Mouse (Mus musculus): ENCODE measurements around the gene Tgfb1. TPM values are rescaled to one million over a fixed set of nuclear protein-coding genes. Genes with fewer than 3 reads are reported as not detected.

Tgfb1 gene
- 4.9 and 5.0 TPM in 2 replicates for polyA plus RNA-seq (2012; rRNA removed)

- TF ChIP-seq CTCF (IDR thresholded peaks at IDR 0.05; ENCODE audit: borderline replicate concordance, insufficient read depth, low read depth, low read length) (peak; percentile 27; the same call in 1 of the 2 replicates), POLR2A (IDR thresholded peaks at IDR 0.05; ENCODE audit: borderline replicate concordance, insufficient read depth, low read length) (no peak)
- 2% methylated on average over 55 of the region's 69 CpGs for WGBS
- DNase-seq = no peak
- Histone ChIP-seq H3K4me1 (ENCODE audit: control insufficient read depth, insufficient read depth, low read length) (peaks cover 3% of the 10 kb centered on the region; the same call in 1 of the 2 replicates), H3K27me3 (ENCODE audit: control insufficient read depth, insufficient read depth, low read length) (peaks cover 5% of the 10 kb centered on the region; the same call in 1 of the 2 replicates), H3K27ac (ENCODE audit: insufficient read depth, low read length) (no peak within 1 kb of the TSS), H3K4me3 (replicated peaks; ENCODE audit: insufficient read depth, low read depth, low read length) (peak within 1 kb of the TSS; percentile 46)
Measured at GRCm38 (mm10) chr7:25686680-25687531, at the start of gene Tgfb1. Gene Tgfb1, plus strand, starts transcription at chr7:25687002.

GRCm38 (mm10) chr7:25637099-25637498, 49.7 kb upstream of the Tgfb1 start:
- Histone ChIP-seq H3K4me1 (ENCODE audit: control insufficient read depth, insufficient read depth, low read length) (peaks cover 36% of the 10 kb centered on the region), H3K27ac (ENCODE audit: insufficient read depth, low read length) (no peak overlapping the region), H3K27me3 (ENCODE audit: control insufficient read depth, insufficient read depth, low read length) (no peaks in the 10 kb centered on the region), H3K4me3 (replicated peaks; ENCODE audit: insufficient read depth, low read depth, low read length) (no peak overlapping the region)
- TF ChIP-seq POLR2A (IDR thresholded peaks at IDR 0.05; ENCODE audit: borderline replicate concordance, insufficient read depth, low read length) = no peak
- no peak for TF ChIP-seq CTCF (IDR thresholded peaks at IDR 0.05; ENCODE audit: borderline replicate concordance, insufficient read depth, low read depth, low read length)
- DNase-seq = no peak
- 79% methylated on average over 5 of the region's 5 CpGs for WGBS

- WGBS = 12% methylated on average over 4 of the region's 4 CpGs
- Histone ChIP-seq H3K27ac (ENCODE audit: insufficient read depth, low read length) (peak overlapping the region; percentile 2; the same call in 1 of the 2 replicates), H3K4me3 (replicated peaks; ENCODE audit: insufficient read depth, low read depth, low read length) (no peak overlapping the region), H3K4me1 (ENCODE audit: control insufficient read depth, insufficient read depth, low read length) (peaks cover 45% of the 10 kb centered on the region), H3K27me3 (ENCODE audit: control insufficient read depth, insufficient read depth, low read length) (no peaks in the 10 kb centered on the region)
- peak; percentile 64 to 85 for DNase-seq
- TF ChIP-seq CTCF (IDR thresholded peaks at IDR 0.05; ENCODE audit: borderline replicate concordance, insufficient read depth, low read depth, low read length) (no peak), POLR2A (IDR thresholded peaks at IDR 0.05; ENCODE audit: borderline replicate concordance, insufficient read depth, low read length) (no peak)
Measured at GRCm38 (mm10) chr7:25639754-25640153, 47.0 kb upstream of the Tgfb1 start.

GRCm38 (mm10) chr7:25644136-25644535, 42.7 kb upstream of the Tgfb1 start:
- H3K4me1 ChIP-seq (ENCODE audit: control insufficient read depth, insufficient read depth, low read length) = peaks cover 40% of the 10 kb centered on the region
- no peak overlapping the region for H3K4me3 ChIP-seq (replicated peaks; ENCODE audit: insufficient read depth, low read depth, low read length)
- WGBS = 49% methylated on average over 10 of the region's 10 CpGs
- DNase-seq = no peak
- H3K27me3 ChIP-seq (ENCODE audit: control insufficient read depth, insufficient read depth, low read length) = no peaks in the 10 kb centered on the region
- no peak overlapping the region for H3K27ac ChIP-seq (ENCODE audit: insufficient read depth, low read length)
- TF ChIP-seq CTCF (IDR thresholded peaks at IDR 0.05; ENCODE audit: borderline replicate concordance, insufficient read depth, low read depth, low read length) (no peak), POLR2A (IDR thresholded peaks at IDR 0.05; ENCODE audit: borderline replicate concordance, insufficient read depth, low read length) (no peak)

GRCm38 (mm10) chr7:25644631-25645030, 42.2 kb upstream of the Tgfb1 start:
- WGBS = 53% methylated on average over 4 of the region's 4 CpGs
- Histone ChIP-seq H3K4me1 (ENCODE audit: control insufficient read depth, insufficient read depth, low read length) (peaks cover 35% of the 10 kb centered on the region), H3K27me3 (ENCODE audit: control insufficient read depth, insufficient read depth, low read length) (no peaks in the 10 kb centered on the region), H3K27ac (ENCODE audit: insufficient read depth, low read length) (no peak overlapping the region), H3K4me3 (replicated peaks; ENCODE audit: insufficient read depth, low read depth, low read length) (no peak overlapping the region)
- TF ChIP-seq POLR2A (IDR thresholded peaks at IDR 0.05; ENCODE audit: borderline replicate concordance, insufficient read depth, low read length) (no peak), CTCF (IDR thresholded peaks at IDR 0.05; ENCODE audit: borderline replicate concordance, insufficient read depth, low read depth, low read length) (no peak)
- DNase-seq = no peak

GRCm38 (mm10) chr7:25645074-25645473, 41.7 kb upstream of the Tgfb1 start:
- DNase-seq = peak in 1 of 2 experiments; percentile 33
- 12% methylated on average over 14 of the region's 14 CpGs for whole genome bisulfite sequencing
- Histone ChIP-seq H3K27me3 (ENCODE audit: control insufficient read depth, insufficient read depth, low read length) (no peaks in the 10 kb centered on the region), H3K27ac (ENCODE audit: insufficient read depth, low read length) (no peak overlapping the region), H3K4me3 (replicated peaks; ENCODE audit: insufficient read depth, low read depth, low read length) (no peak overlapping the region), H3K4me1 (ENCODE audit: control insufficient read depth, insufficient read depth, low read length) (peaks cover 30% of the 10 kb centered on the region)
- TF ChIP-seq CTCF (IDR thresholded peaks at IDR 0.05; ENCODE audit: borderline replicate concordance, insufficient read depth, low read depth, low read length) (no peak), POLR2A (IDR thresholded peaks at IDR 0.05; ENCODE audit: borderline replicate concordance, insufficient read depth, low read length) (no peak)

GRCm38 (mm10) chr7:25647574-25648123, 39.2 kb upstream of the Tgfb1 start:
- H3K27me3 ChIP-seq (ENCODE audit: control insufficient read depth, insufficient read depth, low read length) = no peaks in the 10 kb centered on the region
- H3K4me3 ChIP-seq (replicated peaks; ENCODE audit: insufficient read depth, low read depth, low read length) = no peak overlapping the region
- WGBS = 77% methylated on average over 5 of the region's 5 CpGs
- H3K4me1 ChIP-seq (ENCODE audit: control insufficient read depth, insufficient read depth, low read length) = peaks cover 30% of the 10 kb centered on the region
- no peak for TF ChIP-seq POLR2A (IDR thresholded peaks at IDR 0.05; ENCODE audit: borderline replicate concordance, insufficient read depth, low read length)
- 0 out of 2 replicates have a peak, but pooled peaks have one; percentile 3 for TF ChIP-seq CTCF (IDR thresholded peaks at IDR 0.05; ENCODE audit: borderline replicate concordance, insufficient read depth, low read depth, low read length)
- DNase-seq = no peak
- no peak overlapping the region for H3K27ac ChIP-seq (ENCODE audit: insufficient read depth, low read length)
